Mouse (Mus musculus) yolk sac, embryonic 10.5 days (tissue): ENCODE data around the gene Smarcad1.
"Not testable (repeated sequence)": the region's sequence is repeated elsewhere in the genome, so short reads cannot be mapped to it uniquely, and the experiment has no call there.

Experiments used
- DNase-seq: peaks from one replicate; pipeline ENCODE4 v3.0.0-alpha.2; 2017; ENCODE audit warnings: low spot score

Gene Smarcad1

GRCm38 (mm10) chr6:65042491-65043171 lies at the start of gene Smarcad1:
Gene Smarcad1, plus strand, starts transcription at chr6:65042583.
- peak; percentile 92 for DNase-seq

GRCm38 (mm10) chr6:64996824-64997421 lies 45.5 kb upstream of the Smarcad1 start:
- DNase-seq, result no peak

GRCm38 (mm10) chr6:64997805-64998204 lies 44.6 kb upstream of the Smarcad1 start:
- no peak for DNase-seq

GRCm38 (mm10) chr6:65000757-65001156 lies 41.6 kb upstream of the Smarcad1 start:
- not testable (repeated sequence) for DNase-seq

GRCm38 (mm10) chr6:65002196-65002595 lies 40.2 kb upstream of the Smarcad1 start:
- DNase-seq, result no peak

- no peak for DNase-seq
Observed at GRCm38 (mm10) chr6:65008836-65009235, 33.5 kb upstream of the Smarcad1 start.

- DNase-seq, result no peak
Observed at GRCm38 (mm10) chr6:65011444-65011990, 30.9 kb upstream of the Smarcad1 start.

GRCm38 (mm10) chr6:65012142-65012541 lies 30.2 kb upstream of the Smarcad1 start:
- no peak for DNase-seq

GRCm38 (mm10) chr6:65017566-65017965 lies 24.8 kb upstream of the Smarcad1 start:
- DNase-seq, result no peak

- not testable (repeated sequence) for DNase-seq
Observed at GRCm38 (mm10) chr6:65018966-65019365, 23.4 kb upstream of the Smarcad1 start.

- no peak for DNase-seq
Observed at GRCm38 (mm10) chr6:65021883-65022282, 20.5 kb upstream of the Smarcad1 start.

- DNase-seq, result no peak
Observed at GRCm38 (mm10) chr6:65023053-65023452, 19.3 kb upstream of the Smarcad1 start.

GRCm38 (mm10) chr6:65024668-65025067 lies 17.7 kb upstream of the Smarcad1 start:
- no peak for DNase-seq

- DNase-seq, result no peak
Observed at GRCm38 (mm10) chr6:65025130-65025529, 17.3 kb upstream of the Smarcad1 start.

- DNase-seq, result no peak
Observed at GRCm38 (mm10) chr6:65034661-65035060, 7.7 kb upstream of the Smarcad1 start.

GRCm38 (mm10) chr6:65035469-65035868 lies 6.9 kb upstream of the Smarcad1 start:
- DNase-seq, result no peak

GRCm38 (mm10) chr6:65041932-65042331 lies 451 bp upstream of the Smarcad1 start:
- DNase-seq, result no peak

GRCm38 (mm10) chr6:65043241-65043640 lies 858 bp downstream of the Smarcad1 start:
- DNase-seq, result no peak

- no peak for DNase-seq
Observed at GRCm38 (mm10) chr6:65049100-65049499, 6.7 kb downstream of the Smarcad1 start.

GRCm38 (mm10) chr6:65056620-65057019 lies 14.2 kb downstream of the Smarcad1 start:
- peak; percentile 40 for DNase-seq

- DNase-seq, result not testable (repeated sequence)
Observed at GRCm38 (mm10) chr6:65057137-65057536, 14.8 kb downstream of the Smarcad1 start.

GRCm38 (mm10) chr6:65061049-65061448 lies 18.7 kb downstream of the Smarcad1 start:
- no peak for DNase-seq

GRCm38 (mm10) chr6:65075201-65075600 lies 32.8 kb downstream of the Smarcad1 start:
- no peak for DNase-seq
